Mouse (Mus musculus) urinary bladder, postnatal 10 days (tissue): ENCODE results near the gene Ptpn14.

Experiments used
- DNase-seq: peaks from one replicate; pipeline ENCODE4 v3.0.0; 2022; ENCODE audit warnings: low spot score

Ptpn14 gene

GRCm38 (mm10) chr1:189811778-189812177 is 83.7 kb downstream of the Ptpn14 start:
- no peak for DNase-seq

DNA sequence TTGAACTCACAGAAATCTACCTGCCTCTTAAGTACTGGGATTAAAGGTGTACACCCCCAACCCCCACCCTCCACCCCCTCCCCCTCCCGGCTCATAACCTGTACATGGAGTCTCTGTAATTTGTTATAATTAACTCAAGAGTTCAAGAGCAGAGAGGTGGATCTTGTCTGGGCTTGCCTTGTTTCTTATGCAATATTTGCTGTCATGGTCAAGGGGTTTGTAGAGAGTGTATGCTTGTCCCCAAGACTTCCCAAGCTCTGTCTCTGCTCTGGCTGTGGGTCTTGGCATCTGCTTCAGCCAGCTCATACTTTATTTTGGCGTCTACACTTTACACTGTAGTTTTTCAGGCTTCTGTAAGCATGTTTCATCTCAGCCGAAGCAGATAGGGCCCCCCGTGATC is 86.3 kb downstream of the Ptpn14 start:
- DNase-seq, result no peak

DNA sequence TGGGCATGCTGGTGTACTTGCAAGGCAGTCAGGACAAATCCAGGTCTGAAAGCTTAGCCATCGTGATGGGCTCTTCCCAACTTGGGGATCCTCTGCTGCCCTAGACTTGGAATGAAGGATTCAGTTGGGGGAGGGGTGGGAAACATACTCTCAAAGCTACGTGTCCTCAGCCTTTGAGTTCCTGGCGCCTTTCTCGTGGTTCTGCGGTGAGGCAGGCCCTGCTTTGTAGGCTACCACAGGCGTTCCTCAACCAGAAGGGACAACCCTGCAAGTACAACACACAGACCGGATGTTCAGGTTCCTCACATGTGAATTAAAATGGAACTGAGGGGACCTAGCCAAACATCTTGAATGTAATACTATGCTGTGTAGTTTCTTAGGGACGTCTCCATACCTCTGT is 89.0 kb downstream of the Ptpn14 start:
- no peak for DNase-seq

DNA sequence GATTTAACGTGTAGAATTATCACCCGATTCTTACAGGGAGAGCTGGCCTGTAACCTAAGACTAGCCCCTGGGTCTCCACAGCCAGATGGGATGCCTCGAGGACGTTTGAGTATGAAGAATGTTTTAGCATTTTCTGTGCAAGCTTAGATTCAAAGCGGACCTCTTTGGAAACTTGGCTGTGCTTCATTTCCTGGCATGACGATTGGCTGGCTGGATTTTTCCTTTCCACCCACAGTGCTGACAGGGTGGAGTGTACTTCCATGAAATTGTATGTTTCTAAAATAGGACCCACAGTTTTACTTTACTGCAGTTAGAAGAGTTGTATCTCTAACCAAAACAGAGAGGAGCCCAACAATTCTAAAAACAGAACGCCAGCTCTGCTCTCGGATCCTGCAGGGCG is 89.7 kb downstream of the Ptpn14 start:
- DNase-seq, result no peak

- DNase-seq, result no peak
Measured at GRCm38 (mm10) chr1:189820111-189820510, 92.0 kb downstream of the Ptpn14 start.

- DNase-seq, result no peak
Measured at GRCm38 (mm10) chr1:189824436-189824835, 96.4 kb downstream of the Ptpn14 start.

GRCm38 (mm10) chr1:189830391-189830790 is 102.3 kb downstream of the Ptpn14 start:
- DNase-seq, result no peak

DNA sequence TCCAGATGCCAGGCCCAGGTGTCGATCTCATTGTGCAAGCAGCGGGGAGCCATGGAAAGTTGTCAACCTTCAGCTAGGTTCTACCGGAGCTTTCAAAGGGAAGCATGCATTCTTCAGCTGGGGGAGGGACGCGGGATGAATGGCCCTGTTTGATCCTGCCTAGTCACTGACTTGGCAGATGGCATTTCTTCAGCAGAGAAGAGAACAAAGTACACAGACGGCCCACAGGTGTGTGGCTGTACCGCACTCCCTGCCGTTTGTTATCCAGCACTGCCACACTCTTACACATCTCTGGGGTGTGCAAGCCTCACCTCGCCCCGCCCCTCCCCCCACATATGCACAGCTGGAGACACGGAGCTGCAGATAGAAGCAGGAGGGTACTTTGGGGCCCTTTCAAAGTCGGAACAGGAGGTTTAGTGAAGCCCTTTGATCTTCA is 102.7 kb downstream of the Ptpn14 start:
- DNase-seq, result no peak

- DNase-seq, result no peak
Measured at GRCm38 (mm10) chr1:189833351-189833750, 105.3 kb downstream of the Ptpn14 start.

DNA sequence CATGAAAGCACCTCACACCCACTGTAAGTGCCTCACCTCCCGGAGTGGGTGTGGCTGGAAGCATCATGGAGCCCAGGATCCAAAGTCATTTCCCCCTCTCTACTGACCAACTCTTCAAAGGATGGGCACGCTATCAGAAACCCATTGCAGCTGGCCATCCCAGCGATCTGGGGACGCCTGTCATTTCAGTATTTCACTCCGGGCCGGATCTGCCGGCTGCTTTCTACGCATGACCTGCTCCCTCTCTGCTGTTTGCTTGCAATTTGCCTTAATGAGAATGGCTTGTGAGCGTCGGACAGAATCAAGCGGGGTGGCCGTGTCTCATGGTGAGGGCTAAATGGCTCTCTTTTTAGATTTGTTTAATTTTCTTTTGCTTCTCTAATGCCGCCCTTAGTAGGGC is 106.1 kb downstream of the Ptpn14 start:
- no peak for DNase-seq

DNA sequence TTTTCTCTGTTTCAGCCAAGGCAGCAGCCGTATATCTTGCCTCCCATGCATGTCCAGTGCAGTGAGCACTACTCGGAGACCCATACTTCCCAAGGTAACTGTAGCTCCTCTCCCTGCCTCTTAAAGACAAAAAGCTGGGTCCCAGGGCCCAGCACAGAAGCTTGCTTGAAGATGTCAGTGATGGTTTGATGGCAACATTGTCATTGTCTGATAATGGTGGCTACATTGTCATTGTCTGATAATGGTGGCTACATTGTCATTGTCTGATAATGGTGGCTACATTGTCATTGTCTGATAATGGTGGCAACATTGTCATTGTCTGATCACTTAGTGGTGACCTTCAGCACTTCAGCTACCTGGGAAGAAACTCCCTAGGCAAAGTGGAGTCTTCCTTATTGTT is 118.3 kb downstream of the Ptpn14 start:
- no peak for DNase-seq

DNA sequence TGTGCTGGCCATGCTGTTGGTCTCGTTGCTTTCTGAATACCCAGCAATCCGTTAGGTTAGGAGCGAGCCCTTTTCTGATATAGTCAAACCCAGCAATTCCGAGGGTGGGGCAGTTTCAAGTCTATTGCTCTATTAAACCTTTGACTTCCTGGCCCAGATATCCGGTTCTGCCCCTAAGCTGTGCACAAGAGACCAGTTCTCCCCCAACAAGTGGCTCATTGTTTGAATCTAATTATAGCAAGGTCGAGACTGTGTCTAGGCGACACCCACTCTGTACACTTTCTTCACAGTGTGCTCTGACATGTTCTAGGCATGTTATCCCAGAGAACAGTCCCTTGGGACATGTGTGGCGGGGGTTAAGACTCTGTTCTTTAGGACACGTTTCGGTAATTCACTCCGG is 121.5 kb downstream of the Ptpn14 start:
- no peak for DNase-seq

DNA sequence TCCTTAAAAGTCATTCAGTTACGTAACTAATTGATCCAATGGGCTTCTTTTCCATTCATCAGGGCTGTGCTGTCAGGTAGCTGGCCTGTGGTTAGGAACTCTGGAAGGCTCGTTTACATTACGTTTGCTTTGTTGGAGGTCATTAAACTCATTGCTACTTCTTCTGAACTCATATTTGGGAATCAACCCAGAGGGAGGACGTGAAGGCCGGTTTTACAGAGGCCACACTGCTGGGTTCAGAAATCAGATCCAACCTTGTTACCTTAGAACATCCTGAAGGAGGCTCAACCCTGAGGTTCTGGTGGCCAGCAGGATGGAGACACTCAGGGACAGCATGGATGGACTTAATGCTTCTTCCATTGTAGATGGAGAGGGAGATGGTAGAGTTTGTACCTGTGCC is 124.0 kb downstream of the Ptpn14 start:
- no peak for DNase-seq

GRCm38 (mm10) chr1:189852456-189852855 is 124.4 kb downstream of the Ptpn14 start:
- DNase-seq, result no peak

GRCm38 (mm10) chr1:189854646-189855045 is 126.6 kb downstream of the Ptpn14 start:
- DNase-seq, result no peak

DNA sequence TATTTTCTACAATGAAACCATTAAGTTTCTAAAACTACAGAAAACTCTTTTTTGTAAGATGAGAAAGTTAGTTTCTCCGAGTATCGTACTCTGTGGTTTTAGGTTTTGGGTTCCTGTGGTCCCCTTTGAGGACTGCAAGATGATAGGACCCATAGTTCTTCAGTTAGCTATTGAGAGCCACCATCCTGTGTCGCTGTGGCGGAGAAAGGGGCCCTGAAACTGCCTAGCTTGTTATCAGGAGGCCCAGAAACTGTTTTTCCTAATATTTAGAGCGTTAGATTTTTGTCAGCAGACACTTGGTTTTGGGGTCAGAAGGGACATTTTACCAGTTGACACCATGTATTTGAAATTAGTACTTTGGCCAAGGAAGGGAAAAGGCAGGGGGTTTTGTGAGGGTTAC is 127.7 kb downstream of the Ptpn14 start:
- DNase-seq, result no peak

DNA sequence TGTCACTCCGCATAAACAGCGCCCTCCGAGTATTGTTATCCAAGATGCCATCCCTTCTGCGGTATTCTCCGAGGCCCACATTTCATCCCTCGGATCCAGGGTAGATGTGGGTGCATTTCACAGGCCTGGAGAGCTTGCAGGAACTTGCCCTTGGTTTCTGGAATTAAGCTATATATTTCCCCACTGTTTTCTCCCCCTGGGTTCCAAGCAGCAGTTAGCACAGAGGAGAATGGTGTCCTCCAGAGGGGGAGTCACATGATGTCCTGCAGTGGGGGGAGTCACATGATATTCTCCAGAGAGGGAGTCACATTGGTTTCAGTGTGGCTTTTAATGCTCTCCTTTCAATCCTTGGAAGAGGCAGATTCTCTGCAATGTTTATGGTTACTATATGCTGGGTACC is 130.3 kb downstream of the Ptpn14 start:
- DNase-seq, result no peak

DNA sequence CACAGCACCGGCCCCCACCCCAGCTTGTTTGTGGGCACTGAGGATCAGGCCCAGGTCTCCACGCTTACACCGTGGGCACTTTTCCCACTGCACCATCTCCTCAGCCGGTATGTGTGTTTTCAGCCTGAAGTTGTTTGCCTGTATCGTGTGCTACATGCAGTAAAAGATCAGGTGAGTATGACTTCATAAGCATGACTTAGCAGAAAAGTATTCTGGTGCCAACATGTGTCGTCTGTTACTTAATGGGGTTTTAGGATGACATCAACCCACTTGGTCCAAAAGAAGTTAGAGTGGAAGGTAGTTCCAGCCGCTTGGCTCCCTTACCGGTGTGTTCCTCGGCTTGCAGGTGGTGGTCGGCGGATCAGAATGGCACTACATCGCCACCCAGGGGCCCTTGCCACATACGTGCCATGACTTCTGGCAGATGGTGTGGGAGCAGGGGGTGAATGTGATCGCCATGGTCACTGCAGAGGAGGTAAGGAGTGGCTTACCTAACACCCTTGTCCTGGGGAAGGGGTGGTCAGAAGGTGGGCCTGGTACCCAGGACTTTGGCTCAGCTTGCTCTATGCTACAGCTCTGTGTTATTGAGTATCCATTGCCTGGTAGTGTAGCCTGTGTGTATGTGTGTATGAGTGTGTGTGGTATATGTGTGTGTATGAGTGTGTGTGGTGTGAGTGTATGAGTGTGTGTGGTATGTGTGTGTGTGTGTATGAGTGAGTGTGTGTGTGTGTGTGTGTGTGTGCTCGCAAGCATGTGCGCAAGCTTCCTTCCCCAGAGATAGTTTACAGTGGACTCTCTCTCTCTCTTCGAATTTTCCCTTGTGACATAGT is 132.3 kb downstream of the Ptpn14 start:
- no peak for DNase-seq

DNA sequence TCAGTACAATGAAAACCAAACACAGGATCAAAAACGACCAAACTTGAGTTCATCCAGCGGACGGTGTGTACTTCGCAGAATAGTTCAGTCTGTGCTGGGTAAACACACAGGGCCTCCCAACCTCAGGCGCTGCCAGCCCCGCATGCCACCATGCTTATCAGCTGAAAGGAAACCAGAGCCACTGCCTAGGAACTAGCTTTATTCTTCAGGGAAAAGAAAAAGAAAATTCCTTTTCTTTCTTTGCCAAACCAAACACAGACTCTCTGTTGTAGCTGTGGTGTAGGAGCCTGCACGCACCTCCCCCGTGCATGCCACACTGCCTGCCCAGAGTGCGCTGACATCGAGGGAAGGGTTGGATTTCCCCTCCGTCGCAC is 132.9 kb downstream of the Ptpn14 start:
- no peak for DNase-seq

DNA sequence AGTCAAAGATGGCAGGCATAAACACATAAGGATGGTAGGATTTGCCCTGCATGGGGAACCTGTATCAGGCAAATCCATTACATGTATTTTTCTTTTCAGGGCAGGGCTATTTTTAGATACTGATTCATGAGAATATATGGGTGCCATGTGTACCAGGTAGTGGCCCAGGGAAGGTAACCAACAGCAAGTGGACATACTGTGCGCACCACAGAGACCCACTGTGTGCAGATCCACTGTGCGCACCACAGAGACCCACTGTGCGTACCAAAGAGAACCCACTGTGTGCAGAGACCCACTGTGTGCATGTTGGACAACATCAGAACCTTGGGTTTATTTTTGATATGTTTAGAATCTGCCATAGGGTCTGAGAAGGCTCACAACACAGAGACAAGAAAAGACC is 135.7 kb downstream of the Ptpn14 start:
- DNase-seq, result no peak

DNA sequence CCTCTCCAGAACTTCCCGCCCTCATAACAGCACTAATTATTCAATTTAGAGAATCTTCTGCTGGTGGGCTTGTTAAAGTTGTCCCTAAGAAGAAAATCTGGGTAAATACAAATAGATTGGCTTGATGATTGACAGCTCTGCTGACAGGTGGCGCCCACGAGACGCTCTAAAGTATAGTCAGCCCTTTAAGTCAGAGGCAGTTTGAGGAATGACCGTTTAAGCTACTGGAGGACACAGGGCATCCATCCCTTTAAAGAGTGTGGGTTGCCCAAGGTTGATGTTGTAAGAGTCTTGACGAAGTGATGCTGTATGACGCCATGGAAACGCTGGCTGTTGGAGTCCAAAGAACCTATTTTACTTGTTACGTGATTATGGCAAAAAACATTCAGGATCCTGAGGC is 136.2 kb downstream of the Ptpn14 start:
- no peak for DNase-seq

- no peak for DNase-seq
Measured at GRCm38 (mm10) chr1:189864846-189865560, 136.9 kb downstream of the Ptpn14 start.

- DNase-seq, result no peak
Measured at GRCm38 (mm10) chr1:189866621-189867020, 138.6 kb downstream of the Ptpn14 start.

GRCm38 (mm10) chr1:189867034-189867433 is 139.0 kb downstream of the Ptpn14 start:
- DNase-seq, result no peak
